Mouse (Mus musculus) forebrain, embryonic 16.5 days (tissue): ENCODE data around the gene Kdm5b. TPM values are rescaled to one million over a fixed set of nuclear protein-coding genes. Genes with fewer than 3 reads are reported as not detected.
A peak's percentile ranks its signal among the peaks of the same experiment; 100 is the strongest.
"Not testable (repeated sequence)": the region's sequence is repeated elsewhere in the genome, so short reads cannot be mapped to it uniquely, and the experiment has no call there.

Experiments
- ATAC-seq: fragments of 200-750 bp; cut with Nextera tagmentation; 2 replicates; pipeline ENCODE4 v1.8.0; 2017; ENCODE audit warnings: mild to moderate bottlenecking, moderate library complexity
- H3K27ac ChIP-seq: fragments of 300-500 bp; sonication (generic); 2 replicates; pipeline ENCODE4 v1.5.1; 2014; ENCODE audit warnings: low read length, control low read depth
- H3K27me3 ChIP-seq: fragments of 300-500 bp; sonication (generic); replicated peaks from 2 replicates; pipeline ENCODE4 v1.6.1; 2014; ENCODE audit warnings: low read length; ENCODE audit not compliant: control insufficient read depth, insufficient read depth
- H3K36me3 ChIP-seq: fragments of 300-500 bp; sonication (generic); 2 replicates; pipeline ENCODE4 v1.6.1; 2014; ENCODE audit not compliant: control insufficient read depth, insufficient read depth
- H3K4me1 ChIP-seq: fragments of 300-500 bp; sonication (generic); replicated peaks from 2 replicates; pipeline ENCODE4 v1.6.1; 2014; ENCODE audit warnings: low read length; ENCODE audit not compliant: control insufficient read depth, insufficient read depth
- H3K4me2 ChIP-seq: fragments of 300-500 bp; sonication (generic); 2 replicates; pipeline ENCODE4 v1.6.1; 2014; ENCODE audit warnings: mild to moderate bottlenecking, low read length, control low read depth
- H3K4me3 ChIP-seq: fragments of 300-500 bp; sonication (generic); replicated peaks from 2 replicates; pipeline ENCODE4 v1.5.1; 2014; ENCODE audit warnings: mild to moderate bottlenecking, low read length, control low read depth
- H3K9ac ChIP-seq: fragments of 300-500 bp; sonication (generic); replicated peaks from 2 replicates; pipeline ENCODE4 v1.6.1; 2014; ENCODE audit warnings: low read depth, low read length, control low read depth
- H3K9me3 ChIP-seq: fragments of 300-500 bp; sonication (generic); 2 replicates; pipeline ENCODE4 v1.6.1; 2016; ENCODE audit warnings: low read length; ENCODE audit not compliant: control insufficient read depth
- WGBS: fragments of 180-500 bp; shearing (Covaris S2); extraction: QIAGEN DNeasy Blood & Tissue Kit; methylation state at CpG from one replicate; pipeline ENCODE4 v1.1.7; 2014; 5-methylcytosine and 5-hydroxymethylcytosine counted together
- polyA plus RNA-seq: library from polyadenylated mRNA; unstranded; fragments of >200 nt; fragmentation: Nextera tagmentation; extraction: Ambion mirVana; gene quantifications from 2 replicates; pipeline ENCODE4 v1.2.1, GENCODE M21; 2015

The Kdm5b gene
- polyA plus RNA-seq, 1 experiment from 2014 or later = 103 TPM

GRCm38 (mm10) chr1:134519201-134519600, 40.8 kb upstream of the Kdm5b start:
- H3K27me3 ChIP-seq, H3K4me3 ChIP-seq, ATAC-seq, H3K9ac ChIP-seq, H3K36me3 ChIP-seq, H3K27ac ChIP-seq, H3K4me2 ChIP-seq, H3K4me1 ChIP-seq, H3K9me3 ChIP-seq: not testable (repeated sequence)
- WGBS = 96% methylated on average over 5 of the region's 5 CpGs

GRCm38 (mm10) chr1:134520001-134520721, 39.8 kb upstream of the Kdm5b start:
- Histone ChIP-seq H3K4me1 (peaks cover 7% of the 10 kb centered on the region; the same call in 1 of the 2 replicates), H3K36me3 (no peaks in the 10 kb centered on the region), H3K9ac (no peak overlapping the region), H3K4me3 (no peak overlapping the region), H3K9me3 (no peaks in the 10 kb centered on the region), H3K4me2 (no peak overlapping the region), H3K27me3 (no peaks in the 10 kb centered on the region), H3K27ac (no peak overlapping the region)
- ATAC-seq = no peak
- WGBS = 83% methylated on average over 8 of the region's 8 CpGs

- Histone ChIP-seq H3K4me3 (no peak overlapping the region), H3K9me3 (no peaks in the 10 kb centered on the region), H3K4me2 (no peak overlapping the region), H3K36me3 (no peaks in the 10 kb centered on the region), H3K27me3 (no peaks in the 10 kb centered on the region), H3K4me1 (peaks cover 7% of the 10 kb centered on the region; the same call in 1 of the 2 replicates), H3K9ac (no peak overlapping the region), H3K27ac (no peak overlapping the region)
- WGBS = 85% methylated on average over 7 of the region's 7 CpGs
- ATAC-seq = no peak
Measured at GRCm38 (mm10) chr1:134521163-134521562, 38.8 kb upstream of the Kdm5b start.

- 65% methylated on average over 2 of the region's 2 CpGs for WGBS
- Histone ChIP-seq H3K27ac (no peak overlapping the region), H3K27me3 (no peaks in the 10 kb centered on the region), H3K4me3 (no peak overlapping the region), H3K4me2 (no peak overlapping the region), H3K9ac (no peak overlapping the region), H3K36me3 (no peaks in the 10 kb centered on the region), H3K9me3 (no peaks in the 10 kb centered on the region), H3K4me1 (no peaks in the 10 kb centered on the region)
- no peak for ATAC-seq
Measured at GRCm38 (mm10) chr1:134522325-134522724, 37.6 kb upstream of the Kdm5b start.

GRCm38 (mm10) chr1:134524424-134524823, 35.5 kb upstream of the Kdm5b start:
- no peaks in the 10 kb centered on the region for H3K4me1 ChIP-seq
- no peak overlapping the region for H3K4me3 ChIP-seq
- H3K4me2 ChIP-seq = no peak overlapping the region
- H3K27me3 ChIP-seq = no peaks in the 10 kb centered on the region
- ATAC-seq = no peak
- no peaks in the 10 kb centered on the region for H3K36me3 ChIP-seq
- no peaks in the 10 kb centered on the region for H3K9me3 ChIP-seq
- WGBS = 71% methylated on average over 5 of the region's 5 CpGs
- no peak overlapping the region for H3K9ac ChIP-seq
- H3K27ac ChIP-seq = no peak overlapping the region

GRCm38 (mm10) chr1:134525015-134525414, 35.0 kb upstream of the Kdm5b start:
- H3K36me3 ChIP-seq = no peaks in the 10 kb centered on the region
- no peaks in the 10 kb centered on the region for H3K4me1 ChIP-seq

GRCm38 (mm10) chr1:134526752-134527151, 33.2 kb upstream of the Kdm5b start:
- Histone ChIP-seq H3K4me1 (0 out of 2 replicates have a peak, but pooled peaks cover 2% of the 10 kb centered on the region), H3K4me2 (no peak overlapping the region), H3K36me3 (no peaks in the 10 kb centered on the region), H3K27ac (no peak overlapping the region), H3K9me3 (no peaks in the 10 kb centered on the region), H3K4me3 (no peak overlapping the region), H3K9ac (no peak overlapping the region), H3K27me3 (no peaks in the 10 kb centered on the region)
- ATAC-seq = no peak
- 87% methylated on average over 6 of the region's 6 CpGs for WGBS

More at GRCm38 (mm10) chr1:134525015-134525414, 35.0 kb upstream of the Kdm5b start:
- ATAC-seq = no peak
- H3K9me3 ChIP-seq = no peaks in the 10 kb centered on the region
- WGBS = 96% methylated on average over 1 of the region's 1 CpGs
- no peak overlapping the region for H3K4me3 ChIP-seq
- H3K27ac ChIP-seq = no peak overlapping the region
- H3K4me2 ChIP-seq = no peak overlapping the region
- H3K9ac ChIP-seq = no peak overlapping the region
- no peaks in the 10 kb centered on the region for H3K27me3 ChIP-seq

- 27% methylated on average over 6 of the region's 6 CpGs for WGBS
- H3K4me3 ChIP-seq = no peak overlapping the region
- ATAC-seq = peak; percentile 78
- no peaks in the 10 kb centered on the region for H3K27me3 ChIP-seq
- H3K4me2 ChIP-seq = no peak overlapping the region
- H3K9me3 ChIP-seq = no peaks in the 10 kb centered on the region
- H3K9ac ChIP-seq = no peak overlapping the region
- no peak overlapping the region for H3K27ac ChIP-seq
- H3K36me3 ChIP-seq = no peaks in the 10 kb centered on the region
- H3K4me1 ChIP-seq = 0 out of 2 replicates have a peak, but pooled peaks cover 2% of the 10 kb centered on the region
Measured at GRCm38 (mm10) chr1:134530618-134531017, 29.4 kb upstream of the Kdm5b start.

GRCm38 (mm10) chr1:134533710-134534109, 26.3 kb upstream of the Kdm5b start:
- H3K4me1 ChIP-seq, ATAC-seq, H3K9ac ChIP-seq, H3K4me2 ChIP-seq, H3K27me3 ChIP-seq, H3K9me3 ChIP-seq, H3K36me3 ChIP-seq, H3K4me3 ChIP-seq, H3K27ac ChIP-seq: not testable (repeated sequence)
- WGBS = 92% methylated on average over 10 of the region's 10 CpGs
